Mouse (Mus musculus): Measurements from ENCODE around the gene Cd3eap. TPM values are rescaled to one million over a fixed set of nuclear protein-coding genes. Genes with fewer than 3 reads are reported as not detected.

Gene Cd3eap
- total and polyA plus RNA-seq, 3 experiments: 14.4 to 36.9 (median 22.6) TPM

GRCm38 (mm10) chr7:19308454-19309277 lies 50.6 kb downstream of the Cd3eap start (continued):
- no peak for TF ChIP-seq RCOR1 (conservative IDR thresholded peaks at IDR 0.05; ENCODE audit: low read depth, low read length)
- TF ChIP-seq E2F4 (IDR thresholded peaks at IDR 0.05; ENCODE audit: insufficient replicate concordance, low read depth, low read length): no peak
- TF ChIP-seq POLR2A (IDR thresholded peaks at IDR 0.05; ENCODE audit: low read depth, low read length): peak; percentile 45; the same call in 1 of the 2 replicates
- TF ChIP-seq ETS1 (conservative IDR thresholded peaks at IDR 0.05; ENCODE audit: low read depth, low read length): peak; percentile 92
- TF ChIP-seq JUN (IDR thresholded peaks at IDR 0.05; ENCODE audit: insufficient read depth, low read depth, low read length): no peak
- TF ChIP-seq MXI1 (IDR thresholded peaks at IDR 0.05; ENCODE audit: low read depth, low read length): peak; percentile 82
- peak; percentile 54 for TF ChIP-seq NRF1 (IDR thresholded peaks at IDR 0.05; ENCODE audit: low read depth, low read length)
- peak; percentile 69; the same call in 1 of the 2 replicates for TF ChIP-seq MAX (IDR thresholded peaks at IDR 0.05; ENCODE audit: low read length)

- dilution Hi-C loops (cut with MboI; ENCODE audit: extremely low pct_ligation_motif_present, extremely low pct_unique_long_range_greater_than_20kb, low sequenced_read_pairs): no loop called here
These were observed 51.4 kb downstream of the Cd3eap start for GRCm38 (mm10) chr7:19307739-19308453.

GRCm38 (mm10) chr7:19306819-19307738 lies 52.2 kb downstream of the Cd3eap start:
- Histone ChIP-seq H3K4me3 (replicated peaks in 1 of 3; ENCODE audit: low read depth in 2 of 3, low read length in 2 of 3, poor library complexity in 1 of 3) (no peak overlapping the region), H3K4me2 (ENCODE audit: insufficient read depth, low read depth, poor library complexity, severe bottlenecking) (0 out of 2 replicates have a peak overlapping the region, but pooled peaks have one; percentile 83), H3K4me1 (ENCODE audit: control insufficient read depth in 1 of 2, insufficient read depth in 2 of 2) (peaks cover 0 to 26% of the 10 kb centered on the region in 2 experiments; a peak in 2 of 4 replicates), H3K79me2 (replicated peaks; ENCODE audit: control insufficient read depth, extremely low read depth, insufficient read depth, poor library complexity, severe bottlenecking) (no peaks in the 10 kb centered on the region), H3K9ac (ENCODE audit: insufficient read depth, low read depth) (no peak overlapping the region), H3K36me3 (replicated peaks in 1 of 2; ENCODE audit: control insufficient read depth in 1 of 2, insufficient read depth in 1 of 2, low read length in 1 of 2) (no peaks in the 10 kb centered on the region), H3K27ac (ENCODE audit: insufficient read depth, low read depth) (no peak overlapping the region), H3K27me3 (replicated peaks) (peaks cover 73% of the 10 kb centered on the region), H3K9me3 (replicated peaks; ENCODE audit: low read length) (peaks cover 4% of the 10 kb centered on the region)
- dilution Hi-C loops (cut with MboI; ENCODE audit: extremely low pct_ligation_motif_present, extremely low pct_unique_long_range_greater_than_20kb, low sequenced_read_pairs): no loop called here
- in situ Hi-C loops (cut with MboI; ENCODE audit: low pct_ligation_motif_present, low pct_unique_long_range_greater_than_20kb, low sequenced_read_pairs): loop anchor here (5.0 kb wide), 1 partner anchor 35 kb away; the partner anchor contains the start of gene Ercc1
- no peak for TF ChIP-seq BHLHE40 (IDR thresholded peaks at IDR 0.05; ENCODE audit: low read depth, low read length)
- no peak for TF ChIP-seq E2F4 (IDR thresholded peaks at IDR 0.05; ENCODE audit: insufficient replicate concordance, low read depth, low read length)
- no peak for TF ChIP-seq ETS1 (conservative IDR thresholded peaks at IDR 0.05; ENCODE audit: low read depth, low read length)
- TF ChIP-seq POLR2AphosphoS2 (IDR thresholded peaks at IDR 0.05; ENCODE audit: low read depth, low read length): no peak
- TF ChIP-seq JUN (IDR thresholded peaks at IDR 0.05; ENCODE audit: insufficient read depth, low read depth, low read length): no peak
- TF ChIP-seq JUND (conservative IDR thresholded peaks at IDR 0.05; ENCODE audit: low read depth, low read length): no peak
- no peak for TF ChIP-seq SIN3A (IDR thresholded peaks at IDR 0.05; ENCODE audit: low read length)
- no peak for TF ChIP-seq MAFK (IDR thresholded peaks at IDR 0.05; ENCODE audit: insufficient replicate concordance, low read length)
- TF ChIP-seq IRF4 (IDR thresholded peaks at IDR 0.05; ENCODE audit: low read depth, low read length): no peak
- TF ChIP-seq SMC3 (IDR thresholded peaks at IDR 0.05; ENCODE audit: low read depth, low read length): no peak
- TF ChIP-seq NRF1 (IDR thresholded peaks at IDR 0.05; ENCODE audit: low read depth, low read length): no peak
- no peak for TF ChIP-seq ZKSCAN1 (IDR thresholded peaks at IDR 0.05; ENCODE audit: borderline replicate concordance, low read depth, low read length)
- TF ChIP-seq USF1 (IDR thresholded peaks at IDR 0.05; ENCODE audit: low read depth, low read length): no peak
- TF ChIP-seq MEF2A (IDR thresholded peaks at IDR 0.05; ENCODE audit: borderline replicate concordance, low read depth, low read length): no peak
- no peak for TF ChIP-seq HCFC1 (IDR thresholded peaks at IDR 0.05; ENCODE audit: low read depth, low read length)
- no peak for TF ChIP-seq TBP (conservative IDR thresholded peaks at IDR 0.05; ENCODE audit: low read depth, low read length)
- no peak for TF ChIP-seq GABPA (IDR thresholded peaks at IDR 0.05; ENCODE audit: insufficient replicate concordance, low read depth, low read length)
- no peak for TF ChIP-seq RCOR1 (conservative IDR thresholded peaks at IDR 0.05; ENCODE audit: low read depth, low read length)
- DNase-seq (ENCODE audit: extremely low read depth): no peak

More at GRCm38 (mm10) chr7:19307739-19308453, 51.4 kb downstream of the Cd3eap start:
- peak overlapping the region; percentile 83 for H3K4me2 ChIP-seq (ENCODE audit: insufficient read depth, low read depth, poor library complexity, severe bottlenecking)
- H3K4me1 ChIP-seq (ENCODE audit: control insufficient read depth in 1 of 2, insufficient read depth in 2 of 2): peaks cover 0 to 25% of the 10 kb centered on the region in 2 experiments; a peak in 2 of 4 replicates
- H3K27ac ChIP-seq (ENCODE audit: insufficient read depth, low read depth): 0 out of 2 replicates have a peak overlapping the region, but pooled peaks have one; percentile 13
- peak overlapping the region; percentile 74 for H3K9ac ChIP-seq (ENCODE audit: insufficient read depth, low read depth)
- H3K9me3 ChIP-seq (replicated peaks; ENCODE audit: low read length): peaks cover 8% of the 10 kb centered on the region
- H3K4me3 ChIP-seq (replicated peaks in 1 of 3; ENCODE audit: low read depth in 2 of 3, low read length in 2 of 3, poor library complexity in 1 of 3): peak overlapping the region; percentile 55 to 77 (median 70)
- in situ Hi-C loops (cut with MboI; ENCODE audit: low pct_ligation_motif_present, low pct_unique_long_range_greater_than_20kb, low sequenced_read_pairs): loop anchor here (5.0 kb wide), 1 partner anchor 34 kb away; the partner anchor contains the start of gene Ercc1
- no peaks in the 10 kb centered on the region for H3K36me3 ChIP-seq (replicated peaks in 1 of 2; ENCODE audit: control insufficient read depth in 1 of 2, insufficient read depth in 1 of 2, low read length in 1 of 2)
- TF ChIP-seq MXI1 (IDR thresholded peaks at IDR 0.05; ENCODE audit: low read depth, low read length) (no peak), ELF1 (IDR thresholded peaks at IDR 0.05; ENCODE audit: low read depth, low read length) (no peak)
- DNase-seq (ENCODE audit: extremely low read depth): peak; percentile 71
- peaks cover 72% of the 10 kb centered on the region for H3K27me3 ChIP-seq (replicated peaks)
- H3K79me2 ChIP-seq (replicated peaks; ENCODE audit: control insufficient read depth, extremely low read depth, insufficient read depth, poor library complexity, severe bottlenecking): no peaks in the 10 kb centered on the region
